Mouse (Mus musculus): ENCODE measurements around the gene Pde1c.

- no peak for TF ChIP-seq CTCF (IDR thresholded peaks at IDR 0.05; ENCODE audit: insufficient read depth, low read depth, low read length)
- TF ChIP-seq POLR2A (IDR thresholded peaks at IDR 0.05; ENCODE audit: insufficient read depth, low read depth, low read length): no peak
Measured at GRCm38 (mm10) chr6:56422866-56423265, 146.0 kb downstream of the Pde1c start.
